Mouse (Mus musculus) intestine, postnatal 0 days (tissue): ENCODE measurements around the gene Shkbp1. TPM values are rescaled to one million over a fixed set of nuclear protein-coding genes. Genes with fewer than 3 reads are reported as not detected.

Experiments
- ATAC-seq: fragments of 200-750 bp; cut with Nextera tagmentation; 2 replicates; pipeline ENCODE4 v1.8.0; 2017; ENCODE audit warnings: mild to moderate bottlenecking, moderate TSS enrichment, moderate library complexity
- H3K27ac ChIP-seq: fragments of 300-500 bp; sonication (generic); 2 replicates; pipeline ENCODE4 v1.5.1; 2014; ENCODE audit warnings: mild to moderate bottlenecking, low read depth, low read length, moderate library complexity
- H3K27me3 ChIP-seq: fragments of 300-500 bp; sonication (generic); replicated peaks from 2 replicates; pipeline ENCODE4 v1.6.1; 2014; ENCODE audit warnings: low read length, mixed read lengths; ENCODE audit not compliant: control insufficient read depth, insufficient read depth
- H3K36me3 ChIP-seq: fragments of 300-500 bp; sonication (generic); 2 replicates; pipeline ENCODE4 v1.6.1; 2014; ENCODE audit warnings: mild to moderate bottlenecking, moderate library complexity; ENCODE audit not compliant: control insufficient read depth, insufficient read depth
- H3K4me1 ChIP-seq: fragments of 300-500 bp; sonication (generic); replicated peaks from 2 replicates; pipeline ENCODE4 v1.6.1; 2014; ENCODE audit warnings: antibody characterized with exemption, low read length, mixed read lengths; ENCODE audit not compliant: control insufficient read depth, insufficient read depth
- H3K4me2 ChIP-seq: fragments of 300-500 bp; sonication (generic); replicated peaks from 2 replicates; pipeline ENCODE4 v1.6.1; 2014; ENCODE audit warnings: low read depth, mild to moderate bottlenecking, moderate library complexity
- H3K4me3 ChIP-seq: fragments of 300-500 bp; sonication (generic); 2 replicates; pipeline ENCODE4 v1.5.1; 2014; ENCODE audit warnings: low read depth, low read length
- H3K9ac ChIP-seq: fragments of 300-500 bp; sonication (generic); 2 replicates; pipeline ENCODE4 v1.6.1; 2014; ENCODE audit warnings: mild to moderate bottlenecking, low read depth, low read length
- H3K9me3 ChIP-seq: fragments of 300-500 bp; sonication (generic); 2 replicates; pipeline ENCODE4 v1.6.1; 2016; ENCODE audit warnings: mixed run types; ENCODE audit not compliant: control insufficient read depth
- CTCF ChIP-seq: sonication (generic); IDR thresholded peaks from 2 replicates; pipeline ENCODE4 v1.5.1; 2016; ENCODE audit warnings: low read depth, mild to moderate bottlenecking, control low read depth, antibody characterized with exemption, moderate library complexity
- WGBS: fragments of 180-500 bp; shearing (Covaris S2); extraction: QIAGEN DNeasy Blood & Tissue Kit; methylation state at CpG from one replicate; pipeline ENCODE4 v1.1.7; 2014; 5-methylcytosine and 5-hydroxymethylcytosine counted together
- polyA plus RNA-seq: library from polyadenylated mRNA; unstranded; fragments of >200 nt; fragmentation: Nextera tagmentation; extraction: Ambion mirVana; gene quantifications from 2 replicates; pipeline ENCODE4 v1.2.1, GENCODE M21; 2015

Shkbp1 gene
- polyA plus RNA-seq, 1 experiment from 2014 or later = 26.9 TPM

DNA sequence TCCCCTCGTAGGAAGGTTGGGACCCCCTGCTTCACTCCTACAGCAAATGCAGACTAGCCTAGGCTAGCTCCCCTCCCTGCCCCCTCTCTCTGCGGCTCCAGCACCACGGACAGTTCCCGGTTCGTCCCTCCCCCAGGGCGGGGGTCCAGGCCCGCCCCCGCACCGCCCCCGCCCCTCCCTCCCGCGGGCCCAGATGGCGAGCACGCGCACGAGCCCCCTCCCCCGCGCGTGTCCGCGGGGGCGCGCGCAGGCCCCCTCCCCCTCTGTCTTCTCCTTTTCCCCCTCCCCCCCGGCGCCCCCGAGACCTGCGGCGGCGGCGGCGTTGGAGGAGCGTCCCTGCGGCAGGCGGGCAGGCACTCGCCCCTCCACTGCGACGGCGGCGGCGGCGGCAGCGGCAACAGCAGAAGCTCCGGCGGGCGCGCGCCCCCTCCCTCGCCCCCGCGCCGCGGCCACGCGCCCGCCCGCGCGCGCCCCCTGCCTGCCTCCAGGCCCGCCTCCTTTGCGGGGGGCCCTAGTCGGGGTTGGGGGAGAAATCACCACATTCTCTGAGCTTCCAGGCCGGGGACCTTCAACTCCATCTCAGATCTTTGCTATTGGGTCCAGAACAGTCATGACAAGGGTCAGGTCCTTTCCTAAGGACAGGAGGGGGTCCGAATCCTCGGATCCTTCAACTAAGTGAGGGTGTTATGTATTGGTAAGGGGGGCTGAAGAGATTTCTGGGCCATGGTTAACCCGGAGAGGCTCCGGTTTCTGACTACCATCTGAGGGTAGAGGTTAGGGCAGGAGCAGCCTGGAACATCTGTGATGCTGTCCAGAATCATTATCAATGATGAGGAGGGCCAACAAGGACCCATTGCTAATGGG is 40.6 kb upstream of the Shkbp1 start:
- no peak overlapping the region for H3K9ac ChIP-seq
- no peaks in the 10 kb centered on the region for H3K9me3 ChIP-seq
- no peak overlapping the region for H3K27ac ChIP-seq
- no peaks in the 10 kb centered on the region; the same call in 1 of the 2 replicates for H3K4me1 ChIP-seq
- 2% methylated on average over 50 of the region's 68 CpGs for WGBS
- no peak for ATAC-seq
- TF ChIP-seq CTCF = no peak
- peaks cover 59% of the 10 kb centered on the region for H3K27me3 ChIP-seq
- peak overlapping the region; percentile 74 for H3K4me2 ChIP-seq
- H3K36me3 ChIP-seq = no peaks in the 10 kb centered on the region
- H3K4me3 ChIP-seq = peak overlapping the region; percentile 46

DNA sequence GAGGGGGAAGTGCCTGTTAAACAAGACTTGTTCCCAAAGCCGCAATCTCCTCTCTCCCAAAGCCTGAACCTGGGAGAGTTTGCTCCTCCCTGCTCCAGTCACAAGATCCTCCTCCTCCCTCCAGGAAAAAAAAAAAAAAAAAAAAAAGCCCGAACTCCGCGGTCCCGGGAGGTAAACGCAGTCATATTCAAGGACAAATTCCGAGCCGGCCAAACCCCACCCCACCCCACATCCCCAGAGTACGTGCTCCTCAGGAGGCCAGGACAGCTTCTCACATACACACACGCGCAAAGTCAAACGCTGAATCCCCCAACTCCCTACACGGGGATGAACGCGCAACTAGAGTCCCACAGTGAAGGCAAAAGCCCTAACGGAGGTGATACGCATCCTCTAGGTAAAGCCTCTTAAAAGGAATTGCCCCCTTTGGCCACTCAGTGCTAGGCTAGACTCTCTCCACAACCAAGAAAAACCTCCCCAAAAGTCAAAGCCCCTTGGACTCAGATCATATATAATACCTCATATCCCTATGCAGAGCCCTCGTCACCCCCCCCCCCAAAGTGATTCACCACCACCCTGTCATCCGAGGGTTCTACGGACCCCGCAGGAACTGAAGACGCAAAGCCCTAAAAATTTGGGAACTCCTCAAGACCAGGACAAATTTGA is 39.8 kb upstream of the Shkbp1 start:
- no peak overlapping the region for H3K9ac ChIP-seq
- WGBS = 2% methylated on average over 22 of the region's 22 CpGs
- H3K27ac ChIP-seq = no peak overlapping the region
- no peaks in the 10 kb centered on the region for H3K9me3 ChIP-seq
- H3K4me2 ChIP-seq = peak overlapping the region; percentile 74; the same call in 1 of the 2 replicates
- peak overlapping the region; percentile 46 for H3K4me3 ChIP-seq
- H3K27me3 ChIP-seq = peaks cover 56% of the 10 kb centered on the region
- H3K4me1 ChIP-seq = no peaks in the 10 kb centered on the region; the same call in 1 of the 2 replicates
- H3K36me3 ChIP-seq = no peaks in the 10 kb centered on the region
- no peak for ATAC-seq
- no peak for TF ChIP-seq CTCF

- Histone ChIP-seq H3K36me3 (no peaks in the 10 kb centered on the region), H3K4me2 (no peak overlapping the region), H3K4me1 (no peaks in the 10 kb centered on the region; the same call in 1 of the 2 replicates), H3K4me3 (no peak overlapping the region), H3K9me3 (no peaks in the 10 kb centered on the region), H3K9ac (no peak overlapping the region), H3K27ac (no peak overlapping the region), H3K27me3 (peaks cover 35% of the 10 kb centered on the region)
- ATAC-seq = no peak
- no peak for TF ChIP-seq CTCF
- WGBS = 31% methylated on average over 16 of the region's 16 CpGs
Observed at GRCm38 (mm10) chr7:27391416-27391815, 35.6 kb upstream of the Shkbp1 start.

DNA sequence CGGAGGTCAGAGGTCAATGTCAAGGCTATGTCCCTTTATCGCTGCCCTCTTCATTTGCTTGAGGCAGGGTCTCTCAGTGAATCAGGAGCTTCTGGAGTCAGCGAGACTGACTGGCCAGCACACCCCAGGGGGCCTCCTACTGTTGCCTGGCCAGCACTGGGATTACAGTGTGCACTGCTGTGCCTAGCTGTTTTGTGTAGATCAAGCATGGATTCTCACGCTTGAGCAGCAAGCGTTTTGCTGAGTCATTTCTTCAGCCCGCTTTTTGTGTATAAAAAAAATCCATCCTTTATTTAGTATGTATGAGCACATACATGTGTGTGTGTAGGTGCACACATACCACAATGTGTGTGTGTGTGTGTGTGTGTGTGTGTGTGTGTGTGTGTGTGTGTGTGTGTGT is 33.4 kb upstream of the Shkbp1 start:
- Histone ChIP-seq H3K4me3 (no peak overlapping the region), H3K4me2 (no peak overlapping the region), H3K9ac (no peak overlapping the region), H3K4me1 (no peaks in the 10 kb centered on the region), H3K36me3 (no peaks in the 10 kb centered on the region), H3K27ac (no peak overlapping the region), H3K27me3 (peaks cover 15% of the 10 kb centered on the region), H3K9me3 (no peaks in the 10 kb centered on the region)
- no peak for ATAC-seq
- TF ChIP-seq CTCF = no peak
- 69% methylated on average over 6 of the region's 6 CpGs for WGBS

- H3K4me3 ChIP-seq = no peak overlapping the region
- no peak overlapping the region for H3K27ac ChIP-seq
- no peaks in the 10 kb centered on the region for H3K27me3 ChIP-seq
- no peaks in the 10 kb centered on the region for H3K4me1 ChIP-seq
- H3K36me3 ChIP-seq = no peaks in the 10 kb centered on the region
- H3K9me3 ChIP-seq = no peaks in the 10 kb centered on the region
- no peak overlapping the region for H3K4me2 ChIP-seq
- ATAC-seq = no peak
- peak; percentile 87 for TF ChIP-seq CTCF
- WGBS = 45% methylated on average over 4 of the region's 4 CpGs
- H3K9ac ChIP-seq = no peak overlapping the region
Observed at GRCm38 (mm10) chr7:27384731-27385130, 28.9 kb upstream of the Shkbp1 start.

- Histone ChIP-seq H3K9ac (no peak overlapping the region), H3K36me3 (no peaks in the 10 kb centered on the region), H3K9me3 (no peaks in the 10 kb centered on the region), H3K4me1 (no peaks in the 10 kb centered on the region), H3K27ac (no peak overlapping the region), H3K27me3 (no peaks in the 10 kb centered on the region), H3K4me2 (no peak overlapping the region), H3K4me3 (no peak overlapping the region)
- ATAC-seq = no peak
- TF ChIP-seq CTCF = no peak
- WGBS = 78% methylated on average over 5 of the region's 5 CpGs
Observed at GRCm38 (mm10) chr7:27384134-27384533, 28.3 kb upstream of the Shkbp1 start.
